Mouse (Mus musculus): ENCODE results near the gene Meiob. TPM values are rescaled to one million over a fixed set of nuclear protein-coding genes. Genes with fewer than 3 reads are reported as not detected.

The Meiob gene
- polyA plus RNA-seq, 1 experiment from 2014 or later: 0.09 TPM

GRCm38 (mm10) chr17:24858967-24859366, 54.9 kb downstream of the Meiob start:
- DNase-seq (ENCODE audit: extremely low spot score, low spot score): no peak
- Histone ChIP-seq H3K36me3 (replicated peaks) (peaks cover 30% of the 10 kb centered on the region), H3K4me1 (no peaks in the 10 kb centered on the region), H3K4me3 (no peak overlapping the region), H3K27me3 (ENCODE audit: poor library complexity, severe bottlenecking) (no peaks in the 10 kb centered on the region), H3K9me3 (no peaks in the 10 kb centered on the region), H3K27ac (no peak overlapping the region)
- 94% methylated on average over 6 of the region's 6 CpGs for WGBS

- Histone ChIP-seq H3K9me3 (no peaks in the 10 kb centered on the region), H3K4me3 (no peak overlapping the region), H3K4me1 (no peaks in the 10 kb centered on the region), H3K27ac (no peak overlapping the region), H3K27me3 (ENCODE audit: poor library complexity, severe bottlenecking) (no peaks in the 10 kb centered on the region), H3K36me3 (replicated peaks) (peaks cover 31% of the 10 kb centered on the region)
- no peak for DNase-seq (ENCODE audit: extremely low spot score, low spot score)
- WGBS: 94% methylated on average over 8 of the region's 8 CpGs
These were observed 56.0 kb downstream of the Meiob start for GRCm38 (mm10) chr17:24860076-24860475.

GRCm38 (mm10) chr17:24861785-24862184, 57.7 kb downstream of the Meiob start:
- H3K27me3 ChIP-seq (ENCODE audit: poor library complexity, severe bottlenecking): no peaks in the 10 kb centered on the region
- no peaks in the 10 kb centered on the region for H3K4me1 ChIP-seq
- 92% methylated on average over 3 of the region's 3 CpGs for WGBS
- DNase-seq (ENCODE audit: extremely low spot score, low spot score): no peak
- peaks cover 27% of the 10 kb centered on the region for H3K36me3 ChIP-seq (replicated peaks)
- no peaks in the 10 kb centered on the region for H3K9me3 ChIP-seq
- no peak overlapping the region for H3K27ac ChIP-seq
- H3K4me3 ChIP-seq: no peak overlapping the region

GRCm38 (mm10) chr17:24865776-24866175, 61.7 kb downstream of the Meiob start, which contains the start of gene Igfals:
Gene Igfals, plus strand, starts transcription at chr17:24865997.
- Histone ChIP-seq H3K4me3 (no peak within 1 kb of the TSS), H3K27me3 (ENCODE audit: poor library complexity, severe bottlenecking) (no peaks in the 10 kb centered on the region), H3K4me1 (no peaks in the 10 kb centered on the region), H3K27ac (no peak within 1 kb of the TSS), H3K36me3 (replicated peaks) (peaks cover 22% of the 10 kb centered on the region), H3K9me3 (no peaks in the 10 kb centered on the region)
- WGBS: 88% methylated on average over 8 of the region's 8 CpGs
- no peak for DNase-seq (ENCODE audit: extremely low spot score, low spot score)

- no peaks in the 10 kb centered on the region for H3K9me3 ChIP-seq
- H3K4me3 ChIP-seq: no peak overlapping the region
- H3K27ac ChIP-seq: no peak overlapping the region
- no peaks in the 10 kb centered on the region for H3K27me3 ChIP-seq (ENCODE audit: poor library complexity, severe bottlenecking)
- peaks cover 4% of the 10 kb centered on the region; the same call in 1 of the 2 replicates for H3K36me3 ChIP-seq (replicated peaks)
- 91% methylated on average over 10 of the region's 10 CpGs for WGBS
- no peak for DNase-seq (ENCODE audit: extremely low spot score, low spot score)
- no peaks in the 10 kb centered on the region for H3K4me1 ChIP-seq
These were observed 63.8 kb downstream of the Meiob start for GRCm38 (mm10) chr17:24867914-24868313.

- Histone ChIP-seq H3K27me3 (ENCODE audit: poor library complexity, severe bottlenecking) (no peaks in the 10 kb centered on the region), H3K36me3 (replicated peaks) (no peaks in the 10 kb centered on the region), H3K4me1 (peaks cover 14% of the 10 kb centered on the region), H3K27ac (no peak overlapping the region), H3K4me3 (no peak overlapping the region), H3K9me3 (no peaks in the 10 kb centered on the region)
- no peak for DNase-seq (ENCODE audit: extremely low spot score, low spot score)
- 47% methylated on average over 4 of the region's 4 CpGs for WGBS
These were observed 69.8 kb downstream of the Meiob start for GRCm38 (mm10) chr17:24873695-24874404.

GRCm38 (mm10) chr17:24874405-24874745, 70.3 kb downstream of the Meiob start:
- Histone ChIP-seq H3K36me3 (replicated peaks) (no peaks in the 10 kb centered on the region), H3K27ac (no peak overlapping the region), H3K27me3 (ENCODE audit: poor library complexity, severe bottlenecking) (no peaks in the 10 kb centered on the region), H3K4me3 (no peak overlapping the region), H3K9me3 (no peaks in the 10 kb centered on the region), H3K4me1 (peaks cover 14% of the 10 kb centered on the region)
- no peak for DNase-seq (ENCODE audit: extremely low spot score, low spot score)
- 78% methylated on average over 1 of the region's 1 CpGs for WGBS

GRCm38 (mm10) chr17:24874989-24875388, 70.9 kb downstream of the Meiob start:
- H3K27ac ChIP-seq: no peak overlapping the region
- no peak for DNase-seq (ENCODE audit: extremely low spot score, low spot score)
- WGBS: 80% methylated on average over 8 of the region's 8 CpGs
- no peaks in the 10 kb centered on the region for H3K9me3 ChIP-seq
- peaks cover 14% of the 10 kb centered on the region for H3K4me1 ChIP-seq
- no peaks in the 10 kb centered on the region for H3K36me3 ChIP-seq (replicated peaks)
- no peak overlapping the region for H3K4me3 ChIP-seq
- H3K27me3 ChIP-seq (ENCODE audit: poor library complexity, severe bottlenecking): no peaks in the 10 kb centered on the region

GRCm38 (mm10) chr17:24877336-24878116, 73.4 kb downstream of the Meiob start:
- no peak for DNase-seq (ENCODE audit: extremely low spot score, low spot score)
- H3K9me3 ChIP-seq: no peaks in the 10 kb centered on the region
- no peak overlapping the region for H3K4me3 ChIP-seq
- H3K27ac ChIP-seq: peak overlapping the region; percentile 48
- WGBS: 71% methylated on average over 10 of the region's 10 CpGs
- H3K27me3 ChIP-seq (ENCODE audit: poor library complexity, severe bottlenecking): no peaks in the 10 kb centered on the region
- H3K36me3 ChIP-seq (replicated peaks): peaks cover 8% of the 10 kb centered on the region
- H3K4me1 ChIP-seq: peaks cover 22% of the 10 kb centered on the region

GRCm38 (mm10) chr17:24878117-24878397, 74.0 kb downstream of the Meiob start:
- peaks cover 22% of the 10 kb centered on the region for H3K4me1 ChIP-seq
- DNase-seq (ENCODE audit: extremely low spot score, low spot score): no peak
- peak overlapping the region; percentile 48 for H3K27ac ChIP-seq

GRCm38 (mm10) chr17:24878531-24878930, 74.4 kb downstream of the Meiob start:
- no peak for DNase-seq (ENCODE audit: extremely low spot score, low spot score)
- no peak overlapping the region for H3K27ac ChIP-seq

More at GRCm38 (mm10) chr17:24878117-24878397, 74.0 kb downstream of the Meiob start:
- 39% methylated on average over 5 of the region's 5 CpGs for WGBS
- Histone ChIP-seq H3K27me3 (ENCODE audit: poor library complexity, severe bottlenecking) (no peaks in the 10 kb centered on the region), H3K9me3 (no peaks in the 10 kb centered on the region), H3K36me3 (replicated peaks) (peaks cover 13% of the 10 kb centered on the region), H3K4me3 (no peak overlapping the region)

GRCm38 (mm10) chr17:24881738-24882440, 77.8 kb downstream of the Meiob start:
- DNase-seq (ENCODE audit: extremely low spot score, low spot score): no peak
- no peaks in the 10 kb centered on the region for H3K9me3 ChIP-seq
- H3K27me3 ChIP-seq (ENCODE audit: poor library complexity, severe bottlenecking): no peaks in the 10 kb centered on the region
- no peak overlapping the region for H3K27ac ChIP-seq
- 48% methylated on average over 7 of the region's 7 CpGs for WGBS
- H3K36me3 ChIP-seq (replicated peaks): peaks cover 29% of the 10 kb centered on the region
- peaks cover 37% of the 10 kb centered on the region for H3K4me1 ChIP-seq
- no peak overlapping the region for H3K4me3 ChIP-seq

More at GRCm38 (mm10) chr17:24878531-24878930, 74.4 kb downstream of the Meiob start:
- 75% methylated on average over 8 of the region's 8 CpGs for WGBS
- Histone ChIP-seq H3K36me3 (replicated peaks) (peaks cover 18% of the 10 kb centered on the region), H3K4me1 (peaks cover 22% of the 10 kb centered on the region), H3K27me3 (ENCODE audit: poor library complexity, severe bottlenecking) (no peaks in the 10 kb centered on the region), H3K4me3 (no peak overlapping the region), H3K9me3 (no peaks in the 10 kb centered on the region)

- H3K9me3 ChIP-seq: no peaks in the 10 kb centered on the region
- H3K4me1 ChIP-seq: peaks cover 36% of the 10 kb centered on the region
- WGBS: 87% methylated on average over 6 of the region's 6 CpGs
- H3K27me3 ChIP-seq (ENCODE audit: poor library complexity, severe bottlenecking): no peaks in the 10 kb centered on the region
- no peak overlapping the region for H3K27ac ChIP-seq
- no peak for DNase-seq (ENCODE audit: extremely low spot score, low spot score)
- H3K4me3 ChIP-seq: peak overlapping the region; percentile 77; the same call in 1 of the 2 replicates
- peaks cover 39% of the 10 kb centered on the region for H3K36me3 ChIP-seq (replicated peaks)
These were observed 80.3 kb downstream of the Meiob start for GRCm38 (mm10) chr17:24884391-24884790.

Measured in forebrain, embryonic 10.5 days (tissue).